Mouse (Mus musculus): Measurements from ENCODE around the gene Fas. TPM values are rescaled to one million over a fixed set of nuclear protein-coding genes. Genes with fewer than 3 reads are reported as not detected.
A peak's percentile ranks its signal among the peaks of the same experiment; 100 is the strongest.

Gene Fas
- polyA plus RNA-seq, 1 experiment from 2014 or later: 1.6 TPM

DNA sequence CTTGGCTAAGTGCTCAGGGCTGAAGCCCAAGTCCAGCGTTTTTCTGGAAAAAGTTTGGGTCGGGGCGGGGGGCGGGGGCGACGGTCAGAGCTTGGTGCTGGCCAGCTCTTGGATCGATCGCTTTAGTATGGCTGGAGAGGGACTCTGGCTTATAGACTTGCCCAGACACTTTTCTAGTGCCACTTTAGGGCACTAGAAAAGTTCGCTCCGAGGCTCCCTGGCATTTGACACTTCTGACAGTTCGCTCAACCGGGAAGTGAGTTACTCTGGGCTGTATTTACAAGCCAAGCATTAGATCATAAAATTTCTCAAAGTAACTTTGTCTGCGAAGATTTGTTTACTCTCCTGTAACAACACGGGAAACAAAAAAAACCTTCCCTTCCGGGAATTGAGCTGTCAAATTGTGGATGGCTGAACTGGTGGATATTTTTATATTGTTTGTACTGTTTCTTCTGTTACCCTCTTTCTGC is 441 bp downstream of the Fas start:
- Histone ChIP-seq H3K9me3 (ENCODE audit: control insufficient read depth, low read length) (no peaks in the 10 kb centered on the region), H3K9ac (ENCODE audit: low read depth, low read length) (peak overlapping the region; percentile 53), H3K36me3 (ENCODE audit: control insufficient read depth, insufficient read depth, low read length) (no peaks in the 10 kb centered on the region), H3K27ac (ENCODE audit: low read depth, low read length) (no peak overlapping the region), H3K4me3 (ENCODE audit: low read depth, low read length) (peak overlapping the region; percentile 54), H3K4me1 (replicated peaks; ENCODE audit: control insufficient read depth, insufficient read depth, low read length) (peaks cover 6% of the 10 kb centered on the region; the same call in 1 of the 2 replicates), H3K27me3 (replicated peaks; ENCODE audit: control insufficient read depth, insufficient read depth, low read length) (no peaks in the 10 kb centered on the region), H3K4me2 (peak overlapping the region; percentile 93)
- WGBS: 11% methylated on average over 15 of the region's 15 CpGs
- no peak for DNase-seq (ENCODE audit: low spot score)
- ATAC-seq (replicated peaks; ENCODE audit: low FRiP score): 0 out of 2 replicates have a peak, but pooled peaks have one; percentile 27

DNA sequence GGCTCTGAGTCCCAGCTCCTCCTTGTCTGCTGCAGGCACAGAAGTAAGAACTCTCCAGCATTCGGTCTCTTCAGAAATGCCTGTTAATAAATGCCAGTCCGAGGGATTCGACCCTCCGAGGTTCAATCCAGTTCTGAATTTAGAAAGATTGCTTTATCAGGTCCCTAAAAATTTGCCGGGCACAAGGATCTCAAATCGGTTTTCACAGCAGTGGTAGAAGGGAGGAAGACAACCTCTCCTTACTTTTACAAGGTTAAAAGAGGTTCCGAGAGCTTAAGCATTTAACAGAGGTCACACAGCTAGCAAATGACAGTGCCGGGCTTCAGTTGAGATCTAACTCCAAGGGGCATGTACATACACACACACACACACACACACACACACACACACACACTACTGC is 913 bp downstream of the Fas start:
- H3K4me1 ChIP-seq (replicated peaks; ENCODE audit: control insufficient read depth, insufficient read depth, low read length): peaks cover 6% of the 10 kb centered on the region; the same call in 1 of the 2 replicates
- no peaks in the 10 kb centered on the region for H3K27me3 ChIP-seq (replicated peaks; ENCODE audit: control insufficient read depth, insufficient read depth, low read length)
- DNase-seq (ENCODE audit: low spot score): no peak
- no peak for ATAC-seq (replicated peaks; ENCODE audit: low FRiP score)
- 61% methylated on average over 8 of the region's 8 CpGs for WGBS
- H3K4me2 ChIP-seq: peak overlapping the region; percentile 93
- peak overlapping the region; percentile 54 for H3K4me3 ChIP-seq (ENCODE audit: low read depth, low read length)
- no peaks in the 10 kb centered on the region for H3K9me3 ChIP-seq (ENCODE audit: control insufficient read depth, low read length)
- H3K36me3 ChIP-seq (ENCODE audit: control insufficient read depth, insufficient read depth, low read length): no peaks in the 10 kb centered on the region
- no peak overlapping the region for H3K9ac ChIP-seq (ENCODE audit: low read depth, low read length)
- no peak overlapping the region for H3K27ac ChIP-seq (ENCODE audit: low read depth, low read length)

GRCm38 (mm10) chr19:34291956-34292355 is 1.5 kb downstream of the Fas start:
- H3K4me1 ChIP-seq (replicated peaks; ENCODE audit: control insufficient read depth, insufficient read depth, low read length): peaks cover 6% of the 10 kb centered on the region; the same call in 1 of the 2 replicates
- 74% methylated on average over 5 of the region's 5 CpGs for WGBS
- no peak overlapping the region for H3K27ac ChIP-seq (ENCODE audit: low read depth, low read length)
- DNase-seq (ENCODE audit: low spot score) (no peak), ATAC-seq (replicated peaks; ENCODE audit: low FRiP score) (no peak)
- H3K36me3 ChIP-seq (ENCODE audit: control insufficient read depth, insufficient read depth, low read length): no peaks in the 10 kb centered on the region
- no peaks in the 10 kb centered on the region for H3K9me3 ChIP-seq (ENCODE audit: control insufficient read depth, low read length)
- no peak overlapping the region for H3K4me3 ChIP-seq (ENCODE audit: low read depth, low read length)
- no peak overlapping the region for H3K4me2 ChIP-seq
- H3K9ac ChIP-seq (ENCODE audit: low read depth, low read length): no peak overlapping the region
- H3K27me3 ChIP-seq (replicated peaks; ENCODE audit: control insufficient read depth, insufficient read depth, low read length): no peaks in the 10 kb centered on the region

DNA sequence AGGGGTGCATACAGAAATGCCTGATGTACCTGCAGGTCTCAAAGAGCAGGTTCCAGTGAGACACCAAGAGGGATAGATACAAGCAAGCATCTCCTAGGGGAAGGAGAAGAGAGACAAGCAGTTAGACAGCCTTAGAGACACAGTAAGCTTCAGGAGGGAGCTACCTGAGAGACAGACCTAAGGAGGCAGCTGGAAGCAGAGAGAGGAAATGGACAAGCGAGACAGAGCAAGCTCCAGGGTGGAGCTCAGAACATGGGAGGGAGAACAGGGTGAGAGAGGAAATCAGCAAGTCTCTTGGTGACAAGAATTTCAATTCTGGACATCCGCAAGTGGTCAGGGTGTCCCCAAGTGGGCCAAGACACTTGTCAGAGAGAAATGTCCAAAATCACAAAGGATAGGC is 2.2 kb downstream of the Fas start:
- peaks cover 6% of the 10 kb centered on the region; the same call in 1 of the 2 replicates for H3K4me1 ChIP-seq (replicated peaks; ENCODE audit: control insufficient read depth, insufficient read depth, low read length)
- WGBS: 57% methylated on average over 2 of the region's 2 CpGs
- DNase-seq (ENCODE audit: low spot score) (no peak), ATAC-seq (replicated peaks; ENCODE audit: low FRiP score) (no peak)
- no peaks in the 10 kb centered on the region for H3K36me3 ChIP-seq (ENCODE audit: control insufficient read depth, insufficient read depth, low read length)
- no peak overlapping the region for H3K4me3 ChIP-seq (ENCODE audit: low read depth, low read length)
- no peaks in the 10 kb centered on the region for H3K27me3 ChIP-seq (replicated peaks; ENCODE audit: control insufficient read depth, insufficient read depth, low read length)
- no peak overlapping the region for H3K4me2 ChIP-seq
- H3K9me3 ChIP-seq (ENCODE audit: control insufficient read depth, low read length): no peaks in the 10 kb centered on the region
- no peak overlapping the region for H3K27ac ChIP-seq (ENCODE audit: low read depth, low read length)
- no peak overlapping the region for H3K9ac ChIP-seq (ENCODE audit: low read depth, low read length)

DNA sequence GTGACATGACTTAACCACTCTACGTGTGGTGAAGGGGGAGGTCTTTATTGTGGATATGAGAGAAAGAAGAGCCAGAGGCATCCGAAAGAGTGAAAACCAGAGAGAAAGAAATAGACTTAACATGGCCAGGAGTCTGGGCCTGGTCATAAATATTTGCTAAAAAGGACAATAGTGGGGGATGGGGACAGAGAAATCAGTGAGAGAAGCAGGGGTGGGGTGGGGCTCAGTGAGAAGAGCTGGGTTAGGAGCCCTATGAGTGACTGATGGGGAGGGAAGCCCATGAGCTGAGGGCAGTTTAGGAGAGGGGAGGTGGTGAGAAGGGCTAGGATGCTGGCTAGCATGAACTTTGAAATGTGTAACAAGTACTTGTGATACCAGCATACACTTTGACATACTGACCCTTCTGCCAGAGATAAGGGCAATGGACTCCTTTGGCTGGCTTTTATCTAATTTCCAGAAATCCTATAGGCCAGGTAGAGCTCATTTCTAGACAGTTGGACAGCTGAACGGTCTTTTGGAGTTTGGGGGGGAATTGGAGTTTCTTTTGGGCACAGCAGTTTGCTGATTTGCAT is 3.0 kb downstream of the Fas start:
- no peaks in the 10 kb centered on the region for H3K36me3 ChIP-seq (ENCODE audit: control insufficient read depth, insufficient read depth, low read length)
- H3K27ac ChIP-seq (ENCODE audit: low read depth, low read length): no peak overlapping the region
- DNase-seq (ENCODE audit: low spot score) (no peak), ATAC-seq (replicated peaks; ENCODE audit: low FRiP score) (no peak)
- H3K4me2 ChIP-seq: no peak overlapping the region
- no peak overlapping the region for H3K9ac ChIP-seq (ENCODE audit: low read depth, low read length)
- H3K4me3 ChIP-seq (ENCODE audit: low read depth, low read length): no peak overlapping the region
- H3K9me3 ChIP-seq (ENCODE audit: control insufficient read depth, low read length): no peaks in the 10 kb centered on the region
- H3K4me1 ChIP-seq (replicated peaks; ENCODE audit: control insufficient read depth, insufficient read depth, low read length): peaks cover 6% of the 10 kb centered on the region; the same call in 1 of the 2 replicates
- H3K27me3 ChIP-seq (replicated peaks; ENCODE audit: control insufficient read depth, insufficient read depth, low read length): no peaks in the 10 kb centered on the region
- WGBS: 70% methylated on average over 3 of the region's 3 CpGs

GRCm38 (mm10) chr19:34295442-34295841 is 5.0 kb downstream of the Fas start:
- ATAC-seq (replicated peaks; ENCODE audit: low FRiP score) (no peak), DNase-seq (ENCODE audit: low spot score) (no peak)
- no peaks in the 10 kb centered on the region for H3K36me3 ChIP-seq (ENCODE audit: control insufficient read depth, insufficient read depth, low read length)
- no peak overlapping the region for H3K9ac ChIP-seq (ENCODE audit: low read depth, low read length)
- no peaks in the 10 kb centered on the region for H3K9me3 ChIP-seq (ENCODE audit: control insufficient read depth, low read length)
- no peak overlapping the region for H3K4me2 ChIP-seq
- WGBS: 64% methylated on average over 6 of the region's 6 CpGs
- peaks cover 6% of the 10 kb centered on the region; the same call in 1 of the 2 replicates for H3K4me1 ChIP-seq (replicated peaks; ENCODE audit: control insufficient read depth, insufficient read depth, low read length)
- no peaks in the 10 kb centered on the region for H3K27me3 ChIP-seq (replicated peaks; ENCODE audit: control insufficient read depth, insufficient read depth, low read length)
- no peak overlapping the region for H3K27ac ChIP-seq (ENCODE audit: low read depth, low read length)
- H3K4me3 ChIP-seq (ENCODE audit: low read depth, low read length): no peak overlapping the region

GRCm38 (mm10) chr19:34298531-34298930 is 8.1 kb downstream of the Fas start:
- Histone ChIP-seq H3K9me3 (ENCODE audit: control insufficient read depth, low read length) (no peaks in the 10 kb centered on the region), H3K36me3 (ENCODE audit: control insufficient read depth, insufficient read depth, low read length) (no peaks in the 10 kb centered on the region), H3K27ac (ENCODE audit: low read depth, low read length) (no peak overlapping the region), H3K4me3 (ENCODE audit: low read depth, low read length) (no peak overlapping the region), H3K27me3 (replicated peaks; ENCODE audit: control insufficient read depth, insufficient read depth, low read length) (no peaks in the 10 kb centered on the region), H3K4me2 (no peak overlapping the region), H3K4me1 (replicated peaks; ENCODE audit: control insufficient read depth, insufficient read depth, low read length) (no peaks in the 10 kb centered on the region), H3K9ac (ENCODE audit: low read depth, low read length) (no peak overlapping the region)
- 51% methylated on average over 1 of the region's 1 CpGs for WGBS
- ATAC-seq (replicated peaks; ENCODE audit: low FRiP score): no peak
- no peak for DNase-seq (ENCODE audit: low spot score)

DNA sequence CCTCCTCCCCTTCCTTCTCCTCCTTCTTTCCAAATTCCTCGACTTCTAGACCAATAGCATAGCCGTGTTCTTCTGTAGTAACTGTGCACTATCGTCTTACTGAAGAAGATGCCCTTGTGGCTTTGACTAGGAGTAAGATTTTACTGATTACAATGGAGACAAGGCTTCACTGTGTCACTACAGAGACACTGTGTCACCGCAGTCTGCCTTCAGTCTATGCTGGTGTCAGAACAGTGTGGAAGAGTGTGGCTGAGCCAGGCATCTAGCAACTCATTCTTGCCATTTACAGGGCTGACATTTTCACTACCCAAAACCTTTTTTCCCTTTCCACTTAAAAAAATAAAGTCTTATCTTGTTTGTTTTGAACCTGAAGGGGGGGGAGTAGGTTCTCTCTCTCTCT is 8.8 kb downstream of the Fas start:
- Histone ChIP-seq H3K4me1 (replicated peaks; ENCODE audit: control insufficient read depth, insufficient read depth, low read length) (no peaks in the 10 kb centered on the region), H3K27ac (ENCODE audit: low read depth, low read length) (no peak overlapping the region), H3K9me3 (ENCODE audit: control insufficient read depth, low read length) (no peaks in the 10 kb centered on the region), H3K4me3 (ENCODE audit: low read depth, low read length) (no peak overlapping the region), H3K4me2 (no peak overlapping the region), H3K9ac (ENCODE audit: low read depth, low read length) (no peak overlapping the region), H3K36me3 (ENCODE audit: control insufficient read depth, insufficient read depth, low read length) (no peaks in the 10 kb centered on the region), H3K27me3 (replicated peaks; ENCODE audit: control insufficient read depth, insufficient read depth, low read length) (no peaks in the 10 kb centered on the region)
- ATAC-seq (replicated peaks; ENCODE audit: low FRiP score): no peak
- 64% methylated on average over 4 of the region's 4 CpGs for WGBS
- no peak for DNase-seq (ENCODE audit: low spot score)

DNA sequence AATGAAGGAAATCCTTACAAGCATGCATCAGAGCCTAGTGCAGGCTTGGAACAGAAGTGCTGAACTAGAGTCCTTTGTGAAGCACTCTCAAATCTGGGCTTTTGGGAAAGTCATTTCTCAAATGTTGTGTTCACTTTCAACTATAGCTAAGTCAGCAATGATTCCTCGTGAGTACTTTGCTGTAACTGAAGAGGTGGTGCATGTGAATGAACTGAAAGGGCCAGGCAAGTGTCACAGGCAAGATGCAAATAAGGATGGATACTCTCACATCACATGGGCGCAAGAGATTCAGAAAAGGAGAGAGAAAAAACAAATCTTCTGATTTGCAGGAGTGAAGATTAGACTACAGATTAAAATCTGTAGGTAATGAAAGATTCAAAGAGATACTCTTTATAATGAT is 10.0 kb downstream of the Fas start:
- WGBS: 72% methylated on average over 2 of the region's 2 CpGs
- H3K36me3 ChIP-seq (ENCODE audit: control insufficient read depth, insufficient read depth, low read length): no peaks in the 10 kb centered on the region
- ATAC-seq (replicated peaks; ENCODE audit: low FRiP score): no peak
- H3K9ac ChIP-seq (ENCODE audit: low read depth, low read length): no peak overlapping the region
- DNase-seq (ENCODE audit: low spot score): no peak
- no peak overlapping the region for H3K4me2 ChIP-seq
- H3K27me3 ChIP-seq (replicated peaks; ENCODE audit: control insufficient read depth, insufficient read depth, low read length): no peaks in the 10 kb centered on the region
- no peak overlapping the region for H3K27ac ChIP-seq (ENCODE audit: low read depth, low read length)
- no peaks in the 10 kb centered on the region for H3K9me3 ChIP-seq (ENCODE audit: control insufficient read depth, low read length)
- no peak overlapping the region for H3K4me3 ChIP-seq (ENCODE audit: low read depth, low read length)
- H3K4me1 ChIP-seq (replicated peaks; ENCODE audit: control insufficient read depth, insufficient read depth, low read length): no peaks in the 10 kb centered on the region

All from liver, embryonic 11.5 days (tissue).